Mouse (Mus musculus): ENCODE data around the gene Ostm1. TPM values are rescaled to one million over a fixed set of nuclear protein-coding genes. Genes with fewer than 3 reads are reported as not detected.

The Ostm1 gene
- polyA plus RNA-seq, 1 experiment: 45.4 TPM

- TF ChIP-seq POLR2A (IDR thresholded peaks at IDR 0.05; ENCODE audit: extremely low read depth, insufficient read depth, low read length) (no peak), CTCF (IDR thresholded peaks at IDR 0.05; ENCODE audit: extremely low read depth, insufficient read depth, low read length) (no peak)
- Histone ChIP-seq H3K27ac (ENCODE audit: insufficient read depth, low read length) (no peak overlapping the region), H3K4me1 (ENCODE audit: control insufficient read depth, insufficient read depth, low read length) (no peaks in the 10 kb centered on the region), H3K4me3 (ENCODE audit: insufficient read depth, low read length) (no peak overlapping the region)
Measured at GRCm38 (mm10) chr10:42669970-42670369, 86.3 kb downstream of the Ostm1 start.

GRCm38 (mm10) chr10:42672798-42673197, 89.2 kb downstream of the Ostm1 start:
- Histone ChIP-seq H3K4me1 (ENCODE audit: control insufficient read depth, insufficient read depth, low read length) (no peaks in the 10 kb centered on the region), H3K27ac (ENCODE audit: insufficient read depth, low read length) (no peak overlapping the region), H3K4me3 (ENCODE audit: insufficient read depth, low read length) (no peak overlapping the region)
- TF ChIP-seq CTCF (IDR thresholded peaks at IDR 0.05; ENCODE audit: extremely low read depth, insufficient read depth, low read length) (no peak), POLR2A (IDR thresholded peaks at IDR 0.05; ENCODE audit: extremely low read depth, insufficient read depth, low read length) (no peak)

- Histone ChIP-seq H3K27ac (ENCODE audit: insufficient read depth, low read length) (no peak overlapping the region), H3K4me1 (ENCODE audit: control insufficient read depth, insufficient read depth, low read length) (peaks cover 7% of the 10 kb centered on the region), H3K4me3 (ENCODE audit: insufficient read depth, low read length) (no peak overlapping the region)
- TF ChIP-seq CTCF (IDR thresholded peaks at IDR 0.05; ENCODE audit: extremely low read depth, insufficient read depth, low read length) (no peak), POLR2A (IDR thresholded peaks at IDR 0.05; ENCODE audit: extremely low read depth, insufficient read depth, low read length) (no peak)
Measured at GRCm38 (mm10) chr10:42675571-42675970, 91.9 kb downstream of the Ostm1 start.

- no peak for TF ChIP-seq POLR2A (IDR thresholded peaks at IDR 0.05; ENCODE audit: extremely low read depth, insufficient read depth, low read length)
- TF ChIP-seq CTCF (IDR thresholded peaks at IDR 0.05; ENCODE audit: extremely low read depth, insufficient read depth, low read length): no peak
- H3K4me3 ChIP-seq (ENCODE audit: insufficient read depth, low read length): peak overlapping the region; percentile 64
- H3K27ac ChIP-seq (ENCODE audit: insufficient read depth, low read length): no peak overlapping the region
- H3K4me1 ChIP-seq (ENCODE audit: control insufficient read depth, insufficient read depth, low read length): peaks cover 7% of the 10 kb centered on the region
Measured at GRCm38 (mm10) chr10:42678331-42678730, 94.7 kb downstream of the Ostm1 start.

- Histone ChIP-seq H3K4me3 (ENCODE audit: insufficient read depth, low read length) (peak overlapping the region; percentile 64), H3K4me1 (ENCODE audit: control insufficient read depth, insufficient read depth, low read length) (peaks cover 7% of the 10 kb centered on the region), H3K27ac (ENCODE audit: insufficient read depth, low read length) (0 out of 2 replicates have a peak overlapping the region, but pooled peaks have one; percentile 43)
- peak; percentile 73 for TF ChIP-seq POLR2A (IDR thresholded peaks at IDR 0.05; ENCODE audit: extremely low read depth, insufficient read depth, low read length)
- TF ChIP-seq CTCF (IDR thresholded peaks at IDR 0.05; ENCODE audit: extremely low read depth, insufficient read depth, low read length): no peak
Measured at GRCm38 (mm10) chr10:42678755-42679364, 95.2 kb downstream of the Ostm1 start.

- peak overlapping the region; percentile 64 for H3K4me3 ChIP-seq (ENCODE audit: insufficient read depth, low read length)
- no peak overlapping the region for H3K27ac ChIP-seq (ENCODE audit: insufficient read depth, low read length)
- TF ChIP-seq POLR2A (IDR thresholded peaks at IDR 0.05; ENCODE audit: extremely low read depth, insufficient read depth, low read length): no peak
- no peak for TF ChIP-seq CTCF (IDR thresholded peaks at IDR 0.05; ENCODE audit: extremely low read depth, insufficient read depth, low read length)
- H3K4me1 ChIP-seq (ENCODE audit: control insufficient read depth, insufficient read depth, low read length): peaks cover 7% of the 10 kb centered on the region
Measured at GRCm38 (mm10) chr10:42679586-42679985, 96.0 kb downstream of the Ostm1 start.

- TF ChIP-seq POLR2A (IDR thresholded peaks at IDR 0.05; ENCODE audit: extremely low read depth, insufficient read depth, low read length) (no peak), CTCF (IDR thresholded peaks at IDR 0.05; ENCODE audit: extremely low read depth, insufficient read depth, low read length) (no peak)
- peaks cover 7% of the 10 kb centered on the region for H3K4me1 ChIP-seq (ENCODE audit: control insufficient read depth, insufficient read depth, low read length)
- no peak overlapping the region for H3K27ac ChIP-seq (ENCODE audit: insufficient read depth, low read length)
- no peak overlapping the region; the same call in 1 of the 2 replicates for H3K4me3 ChIP-seq (ENCODE audit: insufficient read depth, low read length)
Measured at GRCm38 (mm10) chr10:42680582-42681001, 97.0 kb downstream of the Ostm1 start.

GRCm38 (mm10) chr10:42682421-42682820, 98.8 kb downstream of the Ostm1 start:
- Histone ChIP-seq H3K4me1 (ENCODE audit: control insufficient read depth, insufficient read depth, low read length) (peaks cover 7% of the 10 kb centered on the region), H3K27ac (ENCODE audit: insufficient read depth, low read length) (no peak overlapping the region), H3K4me3 (ENCODE audit: insufficient read depth, low read length) (no peak overlapping the region)
- TF ChIP-seq POLR2A (IDR thresholded peaks at IDR 0.05; ENCODE audit: extremely low read depth, insufficient read depth, low read length) (no peak), CTCF (IDR thresholded peaks at IDR 0.05; ENCODE audit: extremely low read depth, insufficient read depth, low read length) (no peak)

GRCm38 (mm10) chr10:42687873-42688272, 104.3 kb downstream of the Ostm1 start:
- Histone ChIP-seq H3K4me1 (ENCODE audit: control insufficient read depth, insufficient read depth, low read length) (no peaks in the 10 kb centered on the region), H3K4me3 (ENCODE audit: insufficient read depth, low read length) (no peak overlapping the region), H3K27ac (ENCODE audit: insufficient read depth, low read length) (no peak overlapping the region)
- TF ChIP-seq CTCF (IDR thresholded peaks at IDR 0.05; ENCODE audit: extremely low read depth, insufficient read depth, low read length) (no peak), POLR2A (IDR thresholded peaks at IDR 0.05; ENCODE audit: extremely low read depth, insufficient read depth, low read length) (no peak)

GRCm38 (mm10) chr10:42689694-42690093, 106.1 kb downstream of the Ostm1 start:
- Histone ChIP-seq H3K4me1 (ENCODE audit: control insufficient read depth, insufficient read depth, low read length) (no peaks in the 10 kb centered on the region), H3K27ac (ENCODE audit: insufficient read depth, low read length) (no peak overlapping the region)
- TF ChIP-seq POLR2A (IDR thresholded peaks at IDR 0.05; ENCODE audit: extremely low read depth, insufficient read depth, low read length) (no peak), CTCF (IDR thresholded peaks at IDR 0.05; ENCODE audit: extremely low read depth, insufficient read depth, low read length) (no peak)

More at GRCm38 (mm10) chr10:42689694-42690093, 106.1 kb downstream of the Ostm1 start:
- H3K4me3 ChIP-seq (ENCODE audit: insufficient read depth, low read length): no peak overlapping the region
